Mouse (Mus musculus) heart, embryonic 10.5 days (tissue): ENCODE measurements around the gene Scrn1. TPM values are rescaled to one million over a fixed set of nuclear protein-coding genes. Genes with fewer than 3 reads are reported as not detected.

Experiments
- DNase-seq: peaks from one replicate; pipeline ENCODE4 v3.0.0-alpha.2; 2017; ENCODE audit warnings: low spot score
- H3K27ac ChIP-seq: fragments of 300-500 bp; sonication (generic); 2 replicates; pipeline ENCODE4 v1.5.1; 2016; ENCODE audit warnings: mild to moderate bottlenecking
- H3K27me3 ChIP-seq: fragments of 300-500 bp; sonication (generic); 2 replicates; pipeline ENCODE4 v1.6.1; 2016; ENCODE audit warnings: mild to moderate bottlenecking; ENCODE audit not compliant: poor library complexity, insufficient read depth, severe bottlenecking
- H3K36me3 ChIP-seq: fragments of 300-500 bp; sonication (generic); 2 replicates; pipeline ENCODE4 v1.6.1; 2016; ENCODE audit warnings: mild to moderate bottlenecking, moderate library complexity
- H3K4me1 ChIP-seq: fragments of 300-500 bp; sonication (generic); 2 replicates; pipeline ENCODE4 v1.6.1; 2016; ENCODE audit warnings: mild to moderate bottlenecking
- H3K4me3 ChIP-seq: fragments of 300-500 bp; sonication (generic); 2 replicates; pipeline ENCODE4 v1.5.1; 2016; ENCODE audit warnings: mild to moderate bottlenecking, moderate library complexity
- H3K9me3 ChIP-seq: fragments of 300-500 bp; sonication (generic); 2 replicates; pipeline ENCODE4 v1.6.1; 2016; ENCODE audit warnings: mild to moderate bottlenecking, moderate library complexity
- WGBS: fragments of 180-500 bp; shearing (Covaris S2); methylation state at CpG from one replicate; pipeline ENCODE4 v1.1.7; 2016; 5-methylcytosine and 5-hydroxymethylcytosine counted together
- polyA plus RNA-seq: library from polyadenylated mRNA; unstranded; fragments of >200 nt; fragmentation: Nextera tagmentation; extraction: Ambion mirVana; gene quantifications from 2 replicates; pipeline ENCODE4 v1.2.1, GENCODE M21; 2016

Scrn1 gene
- polyA plus RNA-seq, 1 experiment from 2014 or later: 10.5 TPM

- DNase-seq: no peak
- Histone ChIP-seq H3K9me3 (no peaks in the 10 kb centered on the region), H3K36me3 (no peaks in the 10 kb centered on the region), H3K4me1 (peaks cover 11% of the 10 kb centered on the region), H3K4me3 (no peak overlapping the region), H3K27me3 (no peaks in the 10 kb centered on the region), H3K27ac (no peak overlapping the region)
- WGBS: 65% methylated on average over 5 of the region's 5 CpGs
Measured at GRCm38 (mm10) chr6:54478646-54479324, 87.5 kb downstream of the Scrn1 start.

GRCm38 (mm10) chr6:54475926-54476667 lies 90.2 kb downstream of the Scrn1 start:
- WGBS: 83% methylated on average over 19 of the region's 19 CpGs
- Histone ChIP-seq H3K4me3 (no peak overlapping the region), H3K27ac (no peak overlapping the region), H3K36me3 (no peaks in the 10 kb centered on the region), H3K4me1 (peaks cover 33% of the 10 kb centered on the region), H3K27me3 (no peaks in the 10 kb centered on the region), H3K9me3 (no peaks in the 10 kb centered on the region)
- no peak for DNase-seq

- 43% methylated on average over 8 of the region's 8 CpGs for WGBS
- Histone ChIP-seq H3K4me1 (peaks cover 38% of the 10 kb centered on the region), H3K27ac (peak overlapping the region; percentile 70; the same call in 1 of the 2 replicates)
Measured at GRCm38 (mm10) chr6:54472846-54473715, 93.2 kb downstream of the Scrn1 start.

GRCm38 (mm10) chr6:54471866-54472265 lies 94.4 kb downstream of the Scrn1 start:
- WGBS: 58% methylated on average over 7 of the region's 7 CpGs
- Histone ChIP-seq H3K36me3 (no peaks in the 10 kb centered on the region), H3K4me1 (peaks cover 38% of the 10 kb centered on the region), H3K9me3 (no peaks in the 10 kb centered on the region), H3K27me3 (no peaks in the 10 kb centered on the region), H3K27ac (peak overlapping the region; percentile 70; the same call in 1 of the 2 replicates), H3K4me3 (no peak overlapping the region)
- DNase-seq: no peak

More at GRCm38 (mm10) chr6:54472846-54473715, 93.2 kb downstream of the Scrn1 start:
- Histone ChIP-seq H3K9me3 (no peaks in the 10 kb centered on the region), H3K36me3 (no peaks in the 10 kb centered on the region), H3K4me3 (no peak overlapping the region), H3K27me3 (no peaks in the 10 kb centered on the region)
- no peak for DNase-seq

GRCm38 (mm10) chr6:54467371-54467770 lies 98.9 kb downstream of the Scrn1 start:
- Histone ChIP-seq H3K4me1 (peaks cover 28% of the 10 kb centered on the region), H3K4me3 (no peak overlapping the region), H3K9me3 (no peaks in the 10 kb centered on the region), H3K27me3 (no peaks in the 10 kb centered on the region), H3K27ac (peak overlapping the region; percentile 86), H3K36me3 (no peaks in the 10 kb centered on the region)
- WGBS: 47% methylated on average over 3 of the region's 3 CpGs
- peak; percentile 82 for DNase-seq

GRCm38 (mm10) chr6:54464926-54465325 lies 101.4 kb downstream of the Scrn1 start:
- Histone ChIP-seq H3K4me1 (peaks cover 34% of the 10 kb centered on the region), H3K27me3 (no peaks in the 10 kb centered on the region), H3K4me3 (no peak overlapping the region), H3K27ac (no peak overlapping the region), H3K36me3 (no peaks in the 10 kb centered on the region), H3K9me3 (no peaks in the 10 kb centered on the region)
- no peak for DNase-seq
- WGBS: 50% methylated on average over 4 of the region's 4 CpGs

- DNase-seq: no peak
- Histone ChIP-seq H3K4me3 (no peak overlapping the region), H3K36me3 (no peaks in the 10 kb centered on the region), H3K27me3 (no peaks in the 10 kb centered on the region), H3K4me1 (peaks cover 43% of the 10 kb centered on the region), H3K27ac (peak overlapping the region; percentile 47; the same call in 1 of the 2 replicates), H3K9me3 (no peaks in the 10 kb centered on the region)
- WGBS: 56% methylated on average over 8 of the region's 8 CpGs
Measured at GRCm38 (mm10) chr6:54463701-54464458, 102.4 kb downstream of the Scrn1 start.

- H3K4me1 ChIP-seq: peaks cover 48% of the 10 kb centered on the region
- 82% methylated on average over 6 of the region's 6 CpGs for WGBS
- no peak overlapping the region for H3K4me3 ChIP-seq
Measured at GRCm38 (mm10) chr6:54462766-54463165, 103.5 kb downstream of the Scrn1 start.

GRCm38 (mm10) chr6:54460915-54461671 lies 105.2 kb downstream of the Scrn1 start:
- 69% methylated on average over 13 of the region's 13 CpGs for WGBS
- no peak for DNase-seq
- Histone ChIP-seq H3K9me3 (no peaks in the 10 kb centered on the region), H3K27ac (peak overlapping the region; percentile 38), H3K4me1 (peaks cover 48% of the 10 kb centered on the region), H3K4me3 (no peak overlapping the region), H3K36me3 (no peaks in the 10 kb centered on the region), H3K27me3 (no peaks in the 10 kb centered on the region)

More at GRCm38 (mm10) chr6:54462766-54463165, 103.5 kb downstream of the Scrn1 start:
- Histone ChIP-seq H3K36me3 (no peaks in the 10 kb centered on the region), H3K27ac (no peak overlapping the region), H3K27me3 (no peaks in the 10 kb centered on the region), H3K9me3 (no peaks in the 10 kb centered on the region)
- DNase-seq: no peak

GRCm38 (mm10) chr6:54460172-54460914 lies 105.9 kb downstream of the Scrn1 start:
- Histone ChIP-seq H3K4me1 (peaks cover 47% of the 10 kb centered on the region), H3K36me3 (no peaks in the 10 kb centered on the region), H3K4me3 (no peak overlapping the region), H3K9me3 (no peaks in the 10 kb centered on the region), H3K27me3 (no peaks in the 10 kb centered on the region), H3K27ac (peak overlapping the region; percentile 38)
- WGBS: 72% methylated on average over 6 of the region's 6 CpGs
- DNase-seq: no peak

GRCm38 (mm10) chr6:54459661-54460060 lies 106.6 kb downstream of the Scrn1 start:
- Histone ChIP-seq H3K9me3 (no peaks in the 10 kb centered on the region), H3K27ac (peak overlapping the region; percentile 22; the same call in 1 of the 2 replicates), H3K4me3 (no peak overlapping the region), H3K4me1 (peaks cover 41% of the 10 kb centered on the region), H3K27me3 (no peaks in the 10 kb centered on the region), H3K36me3 (no peaks in the 10 kb centered on the region)
- 20% methylated on average over 7 of the region's 7 CpGs for WGBS
- DNase-seq: no peak
